Mouse (Mus musculus): ENCODE measurements at regions not wholly inside any gene's neighbourhood (a gene's known extent, or its start where the extent isn't known, plus 50 kb on each side); places are given as distances from the start of the nearest gene placed in this dataset.
A peak's percentile ranks its signal among the peaks of the same experiment; 100 is the strongest.

GRCm38 (mm10) chr13:97705926-97706325 lies 54.5 kb downstream of the Gm10260 start:
- DNase-seq (ENCODE audit: low spot score in 2 of 2), result peak; percentile 75 to 76

- DNase-seq (ENCODE audit: low spot score in 2 of 2), result no peak
Measured at GRCm38 (mm10) chr13:97704541-97704940, 55.9 kb downstream of the Gm10260 start.

DNA sequence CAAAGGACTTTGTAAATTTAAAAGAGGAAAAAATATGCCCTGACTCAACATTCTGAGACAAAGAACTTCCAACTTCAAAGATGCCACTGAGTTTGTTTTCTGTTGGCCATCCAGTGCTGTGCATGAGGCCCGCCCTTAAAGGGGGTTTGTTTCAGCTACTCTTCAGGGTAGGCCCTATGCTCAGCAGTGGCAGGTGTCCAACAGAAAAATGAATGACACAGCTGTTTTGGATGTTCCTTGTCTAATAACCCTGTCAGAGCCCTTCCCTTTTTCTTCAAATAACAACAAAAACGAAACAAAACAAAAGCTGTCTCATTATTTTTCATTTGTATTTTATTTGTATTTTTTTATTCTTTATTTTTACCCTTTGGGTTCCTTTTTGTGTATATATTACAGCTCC lies 61.5 kb downstream of the Gm10260 start:
- no peak for DNase-seq (ENCODE audit: low spot score in 2 of 2)

GRCm38 (mm10) chr13:97698317-97698716 lies 62.1 kb downstream of the Gm10260 start:
- DNase-seq (ENCODE audit: low spot score in 2 of 2), result no peak

DNA sequence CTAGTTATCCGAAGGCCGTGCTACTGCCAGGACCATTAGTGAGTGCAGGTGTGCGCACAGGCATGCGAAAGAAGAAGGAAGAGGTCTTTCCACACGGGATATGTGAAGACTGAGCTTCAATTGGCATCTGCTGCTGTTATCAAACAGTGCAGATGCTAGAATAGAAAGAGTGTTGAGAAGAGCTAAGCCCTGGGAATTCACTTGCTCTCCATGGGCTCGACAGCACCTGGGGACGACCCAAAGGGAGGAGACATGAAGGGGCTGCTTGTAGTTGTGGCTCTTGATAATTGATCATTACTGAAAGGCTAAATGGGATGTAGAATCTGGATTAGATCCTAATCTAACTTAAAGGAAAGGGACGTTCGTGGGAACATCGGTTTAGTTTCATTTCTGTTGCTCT lies 63.2 kb downstream of the Gm10260 start:
- no peak for DNase-seq (ENCODE audit: low spot score in 2 of 2)

DNA sequence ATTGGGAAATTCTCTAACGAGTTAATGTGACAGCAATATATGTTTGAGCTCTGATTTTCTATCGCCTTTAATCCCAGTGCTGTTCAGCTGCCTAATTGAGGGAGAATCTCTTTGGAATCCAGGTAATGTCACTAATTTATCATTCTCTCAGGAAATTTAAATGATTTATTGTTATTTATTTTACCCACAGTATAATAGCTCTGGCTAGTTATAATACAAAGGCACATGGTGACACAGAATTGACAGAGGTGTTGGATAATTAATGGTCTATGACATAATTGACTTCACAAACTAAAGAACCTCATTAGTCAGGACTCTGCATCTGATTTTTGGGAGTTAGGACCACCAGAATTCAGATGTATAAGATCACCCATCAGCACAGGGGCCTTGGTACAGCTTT lies 65.4 kb downstream of the Gm10260 start:
- DNase-seq (ENCODE audit: low spot score in 2 of 2), result no peak

GRCm38 (mm10) chr13:97694356-97694990 lies 66.0 kb downstream of the Gm10260 start:
- DNase-seq (ENCODE audit: low spot score in 2 of 2), result no peak

GRCm38 (mm10) chr13:97688310-97688886 lies 72.0 kb downstream of the Gm10260 start:
- DNase-seq (ENCODE audit: low spot score in 2 of 2), result no peak

DNA sequence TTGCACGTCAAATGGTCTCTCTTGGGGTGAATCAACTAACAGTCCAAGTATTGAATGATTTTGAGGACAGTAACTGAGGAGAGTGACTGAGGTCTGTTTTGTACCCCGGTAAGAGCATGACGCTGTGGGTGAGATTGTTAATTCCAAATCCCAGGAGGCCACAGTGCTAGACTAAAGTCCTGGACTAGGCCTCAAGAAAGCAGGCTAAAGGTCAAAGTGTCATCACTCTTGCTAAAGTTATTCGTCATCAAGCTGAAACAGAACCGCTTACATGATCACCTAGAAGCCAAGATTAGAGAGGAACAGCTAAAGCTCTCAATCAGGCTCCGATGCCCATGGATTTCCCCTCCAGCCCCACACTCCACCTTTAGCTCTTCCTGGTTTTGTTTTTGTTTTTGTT lies 76.6 kb downstream of the Gm10260 start:
- DNase-seq (ENCODE audit: low spot score in 2 of 2), result no peak

GRCm38 (mm10) chr13:97681228-97681987 lies 79.0 kb downstream of the Gm10260 start:
- no peak for DNase-seq (ENCODE audit: low spot score in 2 of 2)

DNA sequence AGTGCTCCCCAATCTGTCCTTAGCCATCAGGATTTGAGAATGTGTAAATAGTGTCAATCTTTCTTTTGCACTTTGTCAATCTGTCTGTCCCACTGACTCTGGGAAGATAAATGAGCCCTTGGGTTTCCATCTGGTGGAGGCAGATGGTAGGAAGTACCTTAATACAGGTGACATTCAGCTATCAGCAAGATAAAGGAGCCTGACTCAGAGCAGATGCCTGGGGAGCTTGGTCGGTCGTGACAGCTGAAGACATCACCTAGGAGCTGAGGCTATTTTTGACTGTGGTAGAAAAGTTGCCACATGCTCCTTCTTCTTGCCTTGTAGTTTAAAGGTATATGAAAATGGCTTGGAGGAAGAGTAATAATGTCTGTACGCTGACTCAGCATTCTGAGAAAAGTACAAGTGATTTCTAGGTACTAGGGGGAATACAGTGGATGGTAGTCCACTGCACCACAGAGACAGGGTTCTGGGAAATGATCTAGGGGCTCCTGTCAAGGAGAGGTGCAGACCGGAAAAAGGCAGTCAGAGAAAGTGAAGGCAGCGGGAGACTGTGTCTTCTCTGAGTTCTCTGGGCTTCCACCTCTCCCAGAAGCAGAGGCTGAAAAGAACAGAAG lies 80.0 kb downstream of the Gm10260 start:
- no peak for DNase-seq (ENCODE audit: low spot score in 2 of 2)

DNA sequence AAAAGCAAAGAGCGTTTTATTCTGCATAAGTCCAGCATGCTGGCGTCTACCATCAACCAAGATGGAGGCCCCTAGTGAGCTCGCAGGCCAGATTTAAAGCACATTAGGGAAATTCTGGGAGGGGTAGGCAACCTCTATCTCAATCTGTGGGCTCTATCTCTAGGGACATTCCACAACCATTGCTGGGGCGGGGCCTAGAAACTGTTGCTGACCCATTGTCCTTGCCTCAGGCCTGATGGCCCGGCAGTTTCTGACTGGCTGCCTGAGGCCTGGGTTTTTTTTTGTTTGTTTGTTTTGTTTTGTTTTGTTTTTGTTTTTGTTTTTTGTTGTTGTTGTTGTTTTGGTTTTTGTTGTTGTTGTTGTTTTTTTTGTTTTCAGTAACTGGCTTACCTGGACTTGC lies 81.4 kb downstream of the Gm10260 start:
- DNase-seq (ENCODE audit: low spot score in 2 of 2), result no peak

DNA sequence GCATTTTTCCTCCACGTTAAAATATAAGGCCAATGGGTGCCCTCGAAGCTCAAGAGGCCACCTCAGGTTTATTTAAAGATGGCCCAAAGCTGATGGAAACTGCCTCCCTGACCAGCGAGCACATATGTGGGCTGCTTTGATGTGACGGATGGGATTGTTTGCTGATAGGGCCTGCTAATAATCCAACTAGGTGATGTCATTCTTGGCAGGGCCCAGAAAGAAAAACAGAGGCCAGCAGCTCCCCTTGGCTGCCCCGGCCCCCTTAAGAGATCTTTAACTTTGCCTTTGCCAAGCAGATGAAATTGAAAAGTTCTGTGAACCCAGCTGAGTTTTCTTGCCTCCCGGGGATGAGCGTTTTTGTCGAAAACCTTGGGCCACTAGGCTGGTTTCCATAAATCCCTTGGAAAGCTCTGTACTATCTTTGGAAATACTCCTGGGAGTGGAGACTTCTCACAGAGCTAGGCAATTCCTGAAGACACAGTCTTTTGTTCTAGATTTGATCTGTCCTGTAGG lies 83.8 kb downstream of the Gm10260 start:
- DNase-seq (ENCODE audit: low spot score in 2 of 2), result no peak

- no peak for DNase-seq (ENCODE audit: low spot score in 2 of 2)
Measured at GRCm38 (mm10) chr13:97673107-97673506, 87.3 kb downstream of the Gm10260 start.

DNA sequence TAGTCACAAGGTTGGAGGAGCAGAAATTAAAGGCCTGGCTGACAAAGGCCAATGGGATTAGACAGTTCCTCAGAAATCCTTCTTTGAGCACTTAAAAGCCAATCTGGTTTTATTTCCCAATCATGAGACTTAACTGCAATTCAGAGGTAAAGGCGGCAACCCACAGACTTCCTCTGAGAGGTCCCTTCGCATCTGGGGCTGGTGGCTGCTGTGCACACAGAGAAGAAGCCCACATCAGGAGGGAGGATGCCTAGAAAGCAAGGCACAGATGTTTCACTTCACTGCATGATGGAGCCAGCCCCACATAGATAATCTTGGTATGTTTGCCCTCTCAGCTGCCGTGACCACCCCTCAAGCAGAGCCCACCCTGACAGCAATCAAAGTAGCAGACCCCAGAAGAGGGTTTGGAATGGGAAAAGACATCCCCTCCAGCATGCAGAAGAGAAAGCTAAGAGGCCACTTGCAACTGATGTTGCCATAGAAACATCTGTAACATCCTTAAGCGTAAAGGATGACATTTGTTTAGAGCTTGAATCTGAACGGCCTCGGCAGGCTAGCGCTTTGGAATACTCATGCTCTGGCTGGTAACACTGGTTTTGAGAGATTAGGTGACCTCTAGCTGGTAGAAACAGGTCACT lies 88.3 kb downstream of the Gm10260 start:
- DNase-seq (ENCODE audit: low spot score in 2 of 2), result no peak

DNA sequence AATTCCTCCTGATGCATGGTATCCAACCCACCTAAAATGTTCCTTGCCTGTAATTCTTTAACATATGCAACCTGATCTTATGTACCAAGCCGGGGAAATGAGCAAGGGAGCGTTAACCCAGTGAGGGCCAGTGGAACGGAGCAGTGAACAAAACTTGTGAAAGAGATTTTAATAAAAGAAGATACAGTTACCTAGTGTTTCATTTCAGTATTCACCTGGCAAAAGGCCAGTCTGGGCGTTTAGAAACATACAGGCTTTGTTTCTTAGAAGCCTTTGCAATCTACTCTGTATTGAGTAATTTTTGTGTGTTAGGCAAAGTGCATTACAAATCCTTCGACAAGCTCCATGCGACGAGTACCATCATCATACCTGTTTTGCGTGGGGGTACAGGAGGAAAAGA lies 91.1 kb downstream of the Gm10260 start:
- DNase-seq (ENCODE audit: low spot score in 2 of 2), result no peak

DNA sequence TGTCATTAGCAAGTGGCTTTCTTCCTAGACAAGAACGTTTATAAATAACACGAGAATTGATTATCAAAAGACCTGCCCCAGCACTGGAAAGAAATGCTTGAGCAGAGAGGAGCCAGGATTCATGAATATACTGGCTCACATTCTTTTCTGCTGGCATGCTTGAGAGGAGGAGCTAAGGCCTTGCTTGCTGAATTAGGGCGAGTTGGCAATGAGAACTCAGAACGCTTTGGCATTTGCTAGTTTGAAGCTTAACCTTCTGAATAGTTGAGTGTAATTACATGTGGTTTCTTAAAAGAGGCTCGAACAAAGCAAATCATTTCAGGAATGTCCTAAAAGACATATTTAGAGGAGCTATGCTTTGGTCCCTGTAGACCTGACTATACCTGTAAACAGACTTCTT lies 91.5 kb downstream of the Gm10260 start:
- no peak for DNase-seq (ENCODE audit: low spot score in 2 of 2)

DNA sequence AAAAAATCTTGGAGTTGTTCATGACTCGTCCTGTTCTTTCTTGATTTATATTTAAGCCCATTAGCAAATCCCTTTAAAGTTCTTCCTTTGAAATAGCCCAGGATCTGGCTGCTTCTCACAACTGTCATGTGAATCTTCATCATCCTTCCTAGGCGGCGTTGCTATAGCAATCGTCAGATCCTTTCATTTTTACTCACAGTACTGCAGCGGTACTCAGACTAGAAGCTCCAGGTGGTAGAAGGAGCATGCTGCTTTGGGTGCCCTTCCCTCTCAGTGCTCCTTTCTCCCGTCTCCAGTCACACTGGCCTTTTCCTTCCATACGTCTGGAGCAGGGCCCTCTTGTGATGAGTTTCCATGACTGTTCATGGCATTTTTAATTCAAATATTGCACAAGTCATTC lies 93.1 kb downstream of the Gm10260 start:
- peak in 1 of 2 experiments; percentile 63 for DNase-seq (ENCODE audit: low spot score in 2 of 2)

- no peak for DNase-seq (ENCODE audit: low spot score in 2 of 2)
Measured at GRCm38 (mm10) chr13:97666761-97667160, 93.7 kb downstream of the Gm10260 start.

GRCm38 (mm10) chr13:97665226-97665625 lies 95.2 kb downstream of the Gm10260 start:
- no peak for DNase-seq (ENCODE audit: low spot score in 2 of 2)

GRCm38 (mm10) chr13:97662741-97663140 lies 97.7 kb downstream of the Gm10260 start:
- no peak for DNase-seq (ENCODE audit: low spot score in 2 of 2)

DNA sequence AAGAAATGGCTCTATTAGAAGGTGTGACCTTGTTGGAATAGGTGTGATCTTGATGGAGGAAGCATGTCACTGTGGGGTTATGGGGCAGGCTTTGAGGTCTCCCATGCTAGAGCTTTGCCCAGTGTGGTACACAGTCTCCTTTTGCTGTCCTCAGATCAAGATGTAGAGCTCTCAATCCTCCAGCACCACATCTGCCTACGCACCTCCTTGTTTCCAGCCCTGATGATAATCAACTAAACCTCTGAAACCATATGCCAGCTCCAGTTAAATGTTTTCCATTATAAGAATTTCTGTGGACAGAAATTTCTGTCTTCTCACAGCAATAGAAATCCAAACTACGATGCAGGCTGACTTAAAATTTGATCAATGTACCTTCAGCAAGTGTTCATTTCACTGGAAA lies 103.8 kb downstream of the Gm10260 start:
- DNase-seq (ENCODE audit: low spot score in 2 of 2), result peak in 1 of 2 experiments; percentile 14

Measured in right cerebral cortex, adult 2 months (tissue).